Mouse (Mus musculus): ENCODE measurements around the gene Adipoq.

GRCm38 (mm10) chr16:23127311-23127672, 19.0 kb upstream of the Adipoq start:
- no peak for TF ChIP-seq CTCF (IDR thresholded peaks at IDR 0.05; ENCODE audit: low read depth)
- no peak for TF ChIP-seq EP300 (optimal IDR thresholded peaks at IDR 0.05)
